Mouse (Mus musculus) lung, postnatal 4 days (tissue): ENCODE data around the gene Rpl29.

Experiments
- DNase-seq, 2 experiments: peaks; one replicate each; pipeline ENCODE4 v3.0.0; 2021

Rpl29 gene

DNA sequence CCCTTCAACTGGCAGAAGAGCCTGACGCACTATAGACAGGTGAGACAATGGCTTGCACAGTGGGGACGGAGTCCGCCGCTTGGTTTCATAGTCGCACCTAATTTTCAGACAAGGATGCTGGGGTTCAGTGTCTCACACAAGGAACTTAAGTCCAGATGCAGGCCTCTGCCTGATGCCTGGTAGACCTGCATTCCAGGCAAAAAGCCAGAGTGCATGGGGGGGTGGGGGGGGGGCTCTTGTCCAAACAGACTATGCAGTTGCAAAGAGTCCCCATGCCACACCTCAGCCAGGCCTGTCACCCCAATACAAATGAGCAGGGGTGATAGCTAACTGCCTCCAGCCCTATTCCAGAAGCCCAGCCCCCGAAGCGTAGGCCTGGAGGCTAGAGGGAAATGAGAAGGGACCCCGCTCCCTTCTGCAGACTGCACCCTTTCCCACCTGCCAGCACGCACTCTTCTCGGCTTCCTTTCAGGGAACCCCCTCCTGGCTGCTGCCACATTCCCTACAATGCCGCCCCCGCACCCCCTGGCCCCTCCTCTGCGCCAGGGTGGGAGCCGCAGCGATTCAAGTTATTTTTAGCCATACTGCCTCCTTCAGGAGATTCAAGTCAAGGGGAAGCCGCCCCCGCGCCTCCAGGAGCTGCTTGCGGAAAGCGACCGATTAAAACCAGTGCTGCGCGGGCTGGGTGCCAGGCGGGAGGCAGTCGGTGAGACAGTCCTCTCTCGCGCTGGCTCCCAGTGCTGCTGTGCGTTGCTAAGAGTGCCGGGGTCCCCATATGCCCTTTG is 11.2 kb upstream of the Rpl29 start:
- DNase-seq, result peak; percentile 84 to 88

DNA sequence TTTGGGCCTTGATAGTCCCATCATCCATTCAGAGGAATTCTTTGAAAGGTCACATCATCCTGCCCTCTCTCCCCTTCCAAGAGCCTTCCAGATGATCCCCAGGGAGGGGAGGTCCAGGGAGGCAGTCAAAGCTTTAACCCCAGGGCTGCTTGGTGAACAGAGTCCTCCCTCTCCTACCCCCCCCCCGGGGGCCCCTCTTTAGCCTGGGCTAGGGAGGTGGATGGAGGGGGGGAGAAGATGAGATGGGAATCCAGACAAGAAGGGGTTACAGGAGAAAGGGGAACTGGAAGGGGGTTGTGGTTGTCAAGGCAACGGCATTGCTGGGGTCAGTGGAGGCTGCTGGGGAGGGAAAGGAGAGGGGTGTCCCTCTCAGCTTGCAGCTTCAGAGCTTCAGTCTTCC is 8.6 kb upstream of the Rpl29 start:
- DNase-seq, result no peak

- no peak for DNase-seq
Observed at GRCm38 (mm10) chr9:106421033-106421864, 8.0 kb upstream of the Rpl29 start.

DNA sequence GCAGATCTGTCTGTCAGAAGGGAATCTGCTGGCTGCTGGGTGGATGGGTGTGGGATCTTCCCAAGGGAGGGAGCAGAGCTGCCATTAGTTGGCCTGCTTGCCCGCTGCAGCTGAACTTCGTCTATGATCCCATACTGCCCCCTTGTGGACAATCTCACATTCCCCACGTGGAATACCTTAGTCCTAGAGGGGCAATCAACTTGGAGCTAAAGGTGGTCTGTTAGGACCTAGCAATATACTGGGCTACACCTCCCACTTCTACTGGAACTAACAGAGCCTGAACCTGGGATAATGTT is 7.4 kb upstream of the Rpl29 start:
- DNase-seq, result peak; percentile 78 to 90

GRCm38 (mm10) chr9:106428719-106429220 is 484 bp upstream of the Rpl29 start:
- DNase-seq, result no peak

GRCm38 (mm10) chr9:106430015-106430264 is 686 bp downstream of the Rpl29 start:
- no peak for DNase-seq

- DNase-seq, result no peak
Observed at GRCm38 (mm10) chr9:106433389-106433788, 4.1 kb downstream of the Rpl29 start.

DNA sequence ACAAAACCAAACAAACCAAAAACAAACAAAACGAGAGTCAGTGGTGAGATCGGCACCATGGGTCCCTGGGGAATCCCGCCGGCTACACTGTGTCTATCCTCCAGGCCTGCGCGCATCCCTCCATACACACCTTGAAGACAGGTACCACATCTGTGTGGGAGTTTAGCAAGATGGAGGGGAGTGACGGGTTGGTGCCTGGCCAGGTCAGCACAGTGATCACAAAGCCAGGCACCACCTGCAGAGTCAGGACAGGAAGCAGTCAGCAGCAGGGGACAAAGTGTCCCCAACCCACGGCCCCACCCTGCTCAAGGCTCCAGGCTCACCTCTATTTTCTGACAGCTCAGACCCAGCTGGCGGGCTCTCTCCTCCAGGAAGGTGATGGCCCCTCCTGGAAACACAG is 7.3 kb downstream of the Rpl29 start:
- DNase-seq, result no peak

GRCm38 (mm10) chr9:106442680-106443079 is 13.4 kb downstream of the Rpl29 start:
- no peak for DNase-seq

- no peak for DNase-seq
Observed at GRCm38 (mm10) chr9:106444836-106445235, 15.6 kb downstream of the Rpl29 start.

DNA sequence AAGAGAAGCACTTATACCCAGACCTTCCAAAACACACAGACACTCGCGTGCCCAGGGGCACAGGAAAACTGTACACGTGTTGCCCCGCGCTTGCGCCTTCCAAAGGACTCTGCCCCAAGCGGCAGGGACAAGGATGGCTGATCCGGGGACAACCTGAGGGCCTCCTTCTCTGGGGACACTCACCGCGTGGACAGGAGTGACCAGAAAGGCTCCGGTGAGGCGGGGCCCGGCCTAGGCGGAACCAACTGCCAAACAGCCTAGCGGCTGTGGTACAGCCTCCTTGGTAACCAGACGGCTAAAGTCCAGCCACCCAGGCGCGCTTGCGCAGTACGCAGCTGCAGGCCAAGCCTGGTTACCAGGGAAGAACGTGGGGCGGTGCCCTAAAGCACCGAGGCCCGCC is 18.1 kb downstream of the Rpl29 start, which contains the start of the genes Abhd14b and Abhd14a:
TSS of gene Abhd14b (plus strand) at position 112 of the 400 bp plus-strand sequence.
TSS of gene Abhd14a (minus strand) at position 331 of the 400 bp plus-strand sequence.
- peak; percentile 93 to 96 for DNase-seq

DNA sequence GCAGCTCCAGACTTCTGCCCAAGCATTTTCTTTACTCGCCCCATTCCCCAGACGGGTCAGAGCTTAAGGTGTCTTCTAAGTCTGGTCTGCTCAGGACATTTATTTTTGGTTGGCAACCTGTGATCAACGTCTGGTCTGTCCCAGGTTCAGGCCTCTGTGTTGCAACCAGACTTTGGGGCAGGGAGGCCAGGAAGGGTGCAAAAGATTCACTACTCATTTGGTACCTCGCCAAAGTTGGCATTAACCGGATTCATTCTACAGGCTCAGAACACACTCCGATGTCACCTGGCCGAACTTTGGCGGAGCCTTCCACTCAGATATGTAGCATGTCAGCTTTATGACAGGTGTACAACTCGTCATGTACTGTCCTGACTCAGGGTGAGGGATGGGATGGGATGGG is 18.7 kb downstream of the Rpl29 start:
- DNase-seq, result no peak

DNA sequence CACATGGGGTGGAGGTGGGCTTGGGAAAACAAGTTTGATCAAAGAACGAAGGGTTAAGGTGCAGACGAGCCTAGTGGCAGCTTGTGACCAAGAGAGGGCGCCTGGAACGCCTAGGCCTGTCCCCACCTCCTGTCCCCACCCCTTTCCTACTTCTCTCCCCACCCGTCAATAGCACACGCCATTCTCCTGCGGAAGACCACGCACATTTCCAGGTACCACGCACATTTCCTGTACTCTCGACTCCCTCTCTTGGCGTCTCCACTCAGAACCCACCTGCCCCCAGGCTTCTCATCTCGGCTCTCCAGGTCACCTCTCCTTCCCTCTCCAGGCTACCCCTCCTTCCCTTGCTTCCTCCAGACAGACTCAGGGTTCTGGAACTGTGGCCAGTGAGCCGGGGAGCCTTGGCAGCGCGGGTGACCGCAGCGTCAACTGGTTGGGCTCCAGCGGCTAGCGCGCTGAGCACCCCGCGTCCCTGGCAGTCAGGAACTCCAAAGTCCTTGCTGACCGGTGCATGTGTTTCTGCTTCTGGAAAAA is 19.3 kb downstream of the Rpl29 start:
- DNase-seq, result peak; percentile 83

GRCm38 (mm10) chr9:106449947-106450346 is 20.7 kb downstream of the Rpl29 start:
- DNase-seq, result no peak

- DNase-seq, result peak; percentile 62 to 71
Observed at GRCm38 (mm10) chr9:106450661-106451060, 21.4 kb downstream of the Rpl29 start.

DNA sequence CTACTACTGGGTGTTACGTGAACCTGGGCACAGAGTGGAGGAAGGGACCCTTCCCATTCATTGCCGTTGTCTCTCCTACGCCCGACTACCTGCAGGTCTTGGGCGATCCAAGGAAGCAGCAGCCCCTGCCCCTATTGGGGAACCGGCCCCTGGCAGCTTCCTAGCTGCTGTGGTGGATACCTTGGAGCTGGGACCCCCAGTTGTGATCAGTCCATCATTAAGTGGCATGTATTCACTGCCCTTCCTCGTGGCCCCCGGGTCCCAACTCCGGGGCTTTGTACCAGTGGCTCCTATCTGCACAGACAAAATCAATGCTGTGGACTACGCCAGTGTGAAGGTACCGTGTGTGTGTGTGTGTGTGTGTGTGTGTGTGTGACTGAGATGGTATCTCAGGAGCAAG is 22.0 kb downstream of the Rpl29 start:
- DNase-seq, result no peak

DNA sequence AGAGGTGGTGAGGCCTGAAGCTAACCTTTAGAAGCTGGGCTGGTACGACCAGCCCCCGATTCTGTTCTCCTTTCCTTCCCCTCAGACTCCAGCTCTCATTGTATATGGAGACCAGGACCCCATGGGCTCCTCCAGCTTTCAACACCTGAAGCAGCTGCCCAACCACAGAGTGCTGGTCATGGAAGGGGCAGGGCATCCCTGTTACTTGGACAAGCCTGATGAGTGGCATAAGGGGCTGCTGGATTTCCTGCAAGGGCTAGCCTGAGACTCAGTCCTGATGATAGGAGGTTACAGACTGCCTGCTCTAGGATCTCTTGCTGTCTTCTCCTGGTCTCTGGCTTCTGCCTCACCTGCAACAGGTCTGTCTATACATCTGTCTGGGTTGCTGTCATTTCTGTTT is 22.6 kb downstream of the Rpl29 start:
- DNase-seq, result no peak

GRCm38 (mm10) chr9:106452351-106452750 is 23.1 kb downstream of the Rpl29 start:
- no peak for DNase-seq

- DNase-seq, result peak in 1 of 2 experiments; percentile 25
Observed at GRCm38 (mm10) chr9:106452821-106453220, 23.6 kb downstream of the Rpl29 start.

- peak; percentile 65 to 82 for DNase-seq
Observed at GRCm38 (mm10) chr9:106453271-106454070, 24.2 kb downstream of the Rpl29 start, which contains the start of gene Pcbp4. Gene Pcbp4 (plus strand): TSS chr9:106453291.

DNA sequence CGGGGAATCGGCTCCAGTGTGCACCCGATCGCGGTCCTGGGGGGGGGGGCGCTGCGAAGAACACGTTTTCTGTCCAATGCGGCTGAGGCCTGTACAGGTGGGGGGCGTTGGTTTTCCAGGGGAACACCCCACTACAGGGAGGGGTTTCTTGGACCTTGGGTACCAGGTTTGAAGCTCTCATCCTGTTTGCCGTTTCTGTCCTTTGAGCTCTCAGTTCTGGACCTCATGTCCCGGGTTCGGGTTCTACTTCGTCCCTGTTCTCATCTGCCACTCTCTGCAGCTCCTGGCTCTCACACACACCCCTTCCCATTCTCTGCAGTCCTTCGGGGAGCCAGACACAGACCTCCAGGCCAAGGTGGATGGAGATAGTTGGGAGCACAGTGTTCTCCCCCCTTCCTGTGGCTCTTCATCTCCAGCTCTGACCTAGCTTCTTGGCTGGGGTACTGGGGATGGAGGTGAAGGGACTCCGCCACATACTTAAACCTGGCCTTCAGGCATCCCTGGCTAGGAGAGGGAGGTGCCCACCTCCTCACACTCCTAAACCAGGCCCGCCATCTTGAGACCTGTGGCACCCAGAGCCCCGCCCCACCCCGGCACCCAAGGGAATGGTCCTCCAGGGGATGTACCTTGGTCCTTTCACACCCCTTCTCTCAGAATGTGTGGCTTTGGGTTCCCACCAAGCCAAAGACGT is 25.0 kb downstream of the Rpl29 start:
- no peak for DNase-seq
